Mouse (Mus musculus) brain, adult 2 months (tissue): ENCODE measurements around the gene Akt2.
A peak's percentile ranks its signal among the peaks of the same experiment; 100 is the strongest.

Source experiments
- DNase-seq: peaks from one replicate; pipeline ENCODE4 v3.0.0; 2011; ENCODE audit warnings: low read depth, low spot score

The Akt2 gene

GRCm38 (mm10) chr7:27657824-27658395 is 66.6 kb downstream of the Akt2 start:
- DNase-seq = no peak

GRCm38 (mm10) chr7:27658712-27659663 is 67.6 kb downstream of the Akt2 start:
- peak; percentile 67 for DNase-seq

- no peak for DNase-seq
Observed at GRCm38 (mm10) chr7:27662038-27662437, 70.7 kb downstream of the Akt2 start.

GRCm38 (mm10) chr7:27673064-27673574 is 81.8 kb downstream of the Akt2 start:
- DNase-seq = peak; percentile 69

- no peak for DNase-seq
Observed at GRCm38 (mm10) chr7:27673575-27674131, 82.3 kb downstream of the Akt2 start.

GRCm38 (mm10) chr7:27674195-27674521 is 82.8 kb downstream of the Akt2 start:
- no peak for DNase-seq

- DNase-seq = peak; percentile 99
Observed at GRCm38 (mm10) chr7:27674522-27675221, 83.3 kb downstream of the Akt2 start, which contains the start of gene Map3k10. TSS of gene Map3k10 (minus strand) at chr7:27674598.

- no peak for DNase-seq
Observed at GRCm38 (mm10) chr7:27675222-27675612, 83.9 kb downstream of the Akt2 start.

- DNase-seq = peak; percentile 61
Observed at GRCm38 (mm10) chr7:27683218-27683617, 91.9 kb downstream of the Akt2 start.

GRCm38 (mm10) chr7:27685220-27685619 is 93.9 kb downstream of the Akt2 start:
- no peak for DNase-seq

GRCm38 (mm10) chr7:27685681-27686080 is 94.3 kb downstream of the Akt2 start:
- DNase-seq = peak; percentile 73

- DNase-seq = no peak
Observed at GRCm38 (mm10) chr7:27687043-27687442, 95.7 kb downstream of the Akt2 start.

- no peak for DNase-seq
Observed at GRCm38 (mm10) chr7:27687836-27688235, 96.5 kb downstream of the Akt2 start.

- no peak for DNase-seq
Observed at GRCm38 (mm10) chr7:27688246-27688788, 97.0 kb downstream of the Akt2 start.

- peak; percentile 99 for DNase-seq
Observed at GRCm38 (mm10) chr7:27688815-27689612, 97.7 kb downstream of the Akt2 start, which contains the start of gene Zfp607b. TSS of gene Zfp607b (plus strand) at chr7:27689340.
